Mouse (Mus musculus) Muller cell, postnatal 12 days (primary cell): ENCODE measurements at regions not wholly inside any gene's neighbourhood (a gene's known extent, or its start where the extent isn't known, plus 50 kb on each side); places are given as distances from the start of the nearest gene placed in this dataset.

Source experiments
- DNase-seq: peaks from one replicate; pipeline ENCODE4 v3.0.0-alpha.2; 2015; ENCODE audit errors: inconsistent ontology term

DNA sequence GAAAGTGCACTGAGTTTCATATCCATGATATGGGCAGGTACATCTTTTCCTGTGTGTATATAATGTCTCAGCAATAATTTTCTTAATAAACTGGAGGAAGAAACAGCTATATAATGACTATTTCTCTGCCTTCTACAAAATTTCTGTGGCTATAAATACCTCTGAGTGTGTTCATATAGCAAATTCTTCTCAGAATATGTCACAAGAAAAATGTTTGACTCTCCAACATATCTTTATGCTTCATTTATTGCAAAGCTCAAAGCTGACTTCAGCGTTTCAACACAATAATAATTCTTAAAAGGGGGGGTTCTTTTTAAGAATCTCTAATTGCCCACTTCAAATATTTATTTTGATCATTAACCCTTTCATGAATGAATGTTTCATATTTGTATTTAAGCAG lies 310.0 kb upstream of the Paip1 start:
- DNase-seq = no peak

DNA sequence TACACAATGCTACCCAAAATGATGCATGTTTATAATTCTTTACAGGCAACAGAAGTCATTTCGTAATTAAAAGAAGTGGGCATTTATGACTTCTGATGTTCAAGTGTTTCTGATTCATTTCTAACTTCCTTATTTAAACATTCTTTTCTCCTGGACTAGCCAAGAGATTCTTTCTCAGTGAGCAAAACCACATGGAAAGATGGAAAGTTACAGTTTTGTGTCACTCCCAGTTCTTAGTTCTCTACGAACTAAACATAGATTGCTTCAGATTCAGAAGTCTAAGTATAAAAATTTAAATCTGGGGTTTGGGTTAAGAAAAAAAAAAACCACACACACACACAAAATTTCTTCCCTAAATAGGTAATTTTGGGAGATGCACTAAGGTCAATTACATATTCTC lies 288.0 kb upstream of the Paip1 start:
- DNase-seq = no peak

DNA sequence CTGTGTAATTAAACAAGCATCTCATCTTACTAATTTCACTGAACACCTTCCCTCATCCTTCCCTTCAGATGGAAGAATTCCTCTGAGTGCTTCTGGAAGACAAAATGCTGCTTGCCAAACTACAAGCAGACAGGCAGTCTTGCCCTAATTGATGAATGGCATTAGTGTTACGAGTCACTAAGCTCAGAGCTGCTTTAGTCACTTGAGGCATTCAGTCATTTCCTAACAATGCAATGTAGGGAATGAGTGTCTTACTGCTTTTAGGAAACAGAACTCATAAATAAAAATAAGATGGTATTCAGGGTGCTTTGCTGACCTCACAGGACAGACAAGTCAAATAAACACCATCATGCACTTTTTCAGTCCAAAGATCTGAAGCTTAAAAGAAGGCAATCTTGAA lies 285.1 kb upstream of the Paip1 start:
- DNase-seq = peak; percentile 40

GRCm38 (mm10) chr13:119145713-119146112 lies 282.7 kb upstream of the Paip1 start:
- DNase-seq = no peak

DNA sequence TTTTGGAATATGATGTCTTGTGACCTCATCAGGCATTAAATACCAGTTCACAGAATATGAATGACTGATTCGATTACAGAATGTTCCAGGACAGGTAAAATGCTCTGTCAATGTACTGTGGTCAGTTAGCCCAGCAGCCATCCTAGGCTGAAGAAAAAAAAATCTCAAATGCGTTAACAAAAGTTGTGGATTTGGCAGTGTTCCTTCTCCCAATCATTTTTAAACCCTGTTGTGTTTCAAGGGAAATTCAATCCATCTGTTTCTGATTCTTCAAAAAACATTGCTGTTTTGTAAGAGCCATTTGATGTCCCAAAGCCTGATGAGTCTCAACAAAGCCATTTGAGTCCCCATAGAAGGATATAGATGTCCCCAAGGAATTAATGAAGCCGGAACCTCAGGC lies 280.7 kb upstream of the Paip1 start:
- no peak for DNase-seq

DNA sequence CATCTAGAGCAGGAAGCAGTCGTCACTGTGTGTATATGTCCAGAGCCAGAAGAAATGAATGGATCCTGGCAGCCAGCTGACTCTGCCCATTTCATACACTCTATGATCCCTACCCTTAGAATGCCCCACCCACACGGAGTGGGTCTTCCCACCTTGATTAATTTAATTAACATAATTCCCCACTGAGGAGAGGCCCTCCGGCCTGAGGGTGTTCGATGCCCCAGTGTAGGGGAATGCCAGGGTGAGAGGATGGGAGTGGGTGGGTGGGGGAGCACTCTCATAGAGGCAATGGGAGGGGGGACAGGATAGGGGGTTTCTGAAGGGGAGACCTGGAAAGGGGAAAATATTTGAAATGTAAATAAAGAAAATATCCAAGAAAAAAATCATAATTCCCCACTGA lies 279.3 kb upstream of the Paip1 start:
- DNase-seq = no peak

DNA sequence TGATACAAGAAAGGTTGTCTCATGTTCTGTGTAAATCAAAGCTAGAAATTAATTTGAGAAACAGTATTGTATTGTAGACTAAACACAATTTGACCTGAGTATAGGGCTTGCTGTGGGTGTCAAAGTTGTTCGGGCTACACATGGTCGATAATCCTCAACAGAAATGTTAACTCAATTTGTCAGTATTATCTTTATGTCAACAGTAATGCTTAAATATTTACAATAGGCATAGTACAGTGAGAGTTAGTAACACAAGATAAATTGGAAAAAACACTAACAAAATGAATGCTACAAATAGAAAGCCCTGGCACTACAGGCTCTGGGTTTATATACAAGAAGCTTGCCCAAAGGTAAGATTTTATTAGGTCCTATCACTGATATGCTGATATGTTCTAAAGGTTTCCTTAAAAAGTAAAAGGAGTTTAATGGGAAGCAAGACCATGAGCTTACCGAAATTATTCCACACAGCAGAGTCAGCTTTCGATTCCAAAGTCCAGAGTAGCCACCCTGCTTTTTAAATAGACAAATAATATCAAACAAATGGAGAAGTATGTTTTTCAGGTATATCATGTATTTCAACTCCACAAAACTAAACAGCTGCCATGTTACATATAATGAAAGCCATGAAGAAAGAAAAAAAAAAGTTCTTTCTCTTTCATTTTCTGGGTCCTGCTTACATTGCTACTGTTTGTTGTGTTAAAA lies 277.4 kb upstream of the Paip1 start:
- no peak for DNase-seq

- no peak for DNase-seq
Observed at GRCm38 (mm10) chr13:119177753-119178152, 250.6 kb upstream of the Paip1 start.

GRCm38 (mm10) chr13:119178212-119178611 lies 250.2 kb upstream of the Paip1 start:
- DNase-seq = no peak

DNA sequence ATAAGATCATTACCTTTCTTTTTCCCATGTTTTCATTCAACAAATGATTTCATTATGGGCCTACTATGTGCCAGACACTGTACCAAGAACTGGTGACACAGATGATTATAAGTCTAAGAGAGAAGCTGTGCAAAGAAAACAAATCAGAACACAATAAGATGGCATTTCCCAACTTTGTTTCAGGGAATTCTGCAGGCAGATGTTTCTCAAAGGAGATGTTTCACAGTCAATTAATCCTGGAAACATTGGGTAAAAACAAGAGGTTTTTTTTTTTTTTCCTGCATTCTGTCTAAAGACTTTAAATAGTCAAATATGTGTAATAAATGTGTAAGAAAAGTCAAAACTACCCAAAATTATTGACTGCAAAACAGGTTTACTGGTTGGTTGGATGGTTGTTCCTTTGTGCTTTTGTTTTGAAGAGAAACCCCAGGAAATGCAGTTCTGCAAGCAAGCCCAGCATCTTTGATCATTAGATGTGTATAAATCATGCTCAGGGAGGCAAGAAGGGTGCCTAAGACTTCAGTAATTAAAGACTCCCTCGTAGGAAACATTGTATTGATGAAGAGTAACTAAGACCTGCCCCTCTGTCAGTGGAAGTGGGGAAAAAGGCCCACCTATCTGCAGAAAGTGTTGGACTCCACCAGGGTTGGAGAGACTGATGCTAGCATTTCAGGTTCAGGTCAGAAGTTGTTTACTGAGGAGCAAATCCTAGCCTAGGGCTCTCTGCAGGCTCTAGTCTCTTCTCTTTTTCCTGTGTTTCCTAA lies 249.1 kb upstream of the Paip1 start:
- no peak for DNase-seq

DNA sequence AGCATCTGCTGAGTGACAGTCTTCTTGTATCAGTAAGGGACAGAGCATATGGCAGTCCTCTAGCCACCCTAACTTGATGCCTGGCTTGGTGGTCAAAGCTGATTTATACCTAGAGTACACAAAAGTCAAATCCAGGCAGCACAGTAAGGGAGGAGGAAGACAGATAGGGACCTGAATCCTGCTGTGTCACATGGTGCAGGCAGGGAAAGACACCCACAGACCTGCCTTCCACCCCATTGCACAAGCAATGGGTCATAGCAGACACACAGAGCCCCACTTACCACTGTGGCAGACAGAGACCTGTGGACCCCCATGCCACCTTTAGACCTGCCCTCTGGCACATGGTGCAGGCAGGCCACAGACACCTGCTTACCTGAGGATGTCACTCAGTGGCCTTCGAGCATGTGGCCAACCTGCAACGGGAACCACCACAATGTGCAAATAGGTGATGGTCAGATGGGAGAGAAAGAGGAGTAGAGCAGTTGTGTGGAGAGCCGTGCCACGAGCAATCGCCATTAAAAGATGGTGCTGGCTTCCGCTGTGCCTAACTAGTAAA lies 244.0 kb upstream of the Paip1 start:
- DNase-seq = no peak

- no peak for DNase-seq
Observed at GRCm38 (mm10) chr13:119185567-119186143, 242.7 kb upstream of the Paip1 start.

- no peak for DNase-seq
Observed at GRCm38 (mm10) chr13:119231556-119231955, 196.8 kb upstream of the Paip1 start.

DNA sequence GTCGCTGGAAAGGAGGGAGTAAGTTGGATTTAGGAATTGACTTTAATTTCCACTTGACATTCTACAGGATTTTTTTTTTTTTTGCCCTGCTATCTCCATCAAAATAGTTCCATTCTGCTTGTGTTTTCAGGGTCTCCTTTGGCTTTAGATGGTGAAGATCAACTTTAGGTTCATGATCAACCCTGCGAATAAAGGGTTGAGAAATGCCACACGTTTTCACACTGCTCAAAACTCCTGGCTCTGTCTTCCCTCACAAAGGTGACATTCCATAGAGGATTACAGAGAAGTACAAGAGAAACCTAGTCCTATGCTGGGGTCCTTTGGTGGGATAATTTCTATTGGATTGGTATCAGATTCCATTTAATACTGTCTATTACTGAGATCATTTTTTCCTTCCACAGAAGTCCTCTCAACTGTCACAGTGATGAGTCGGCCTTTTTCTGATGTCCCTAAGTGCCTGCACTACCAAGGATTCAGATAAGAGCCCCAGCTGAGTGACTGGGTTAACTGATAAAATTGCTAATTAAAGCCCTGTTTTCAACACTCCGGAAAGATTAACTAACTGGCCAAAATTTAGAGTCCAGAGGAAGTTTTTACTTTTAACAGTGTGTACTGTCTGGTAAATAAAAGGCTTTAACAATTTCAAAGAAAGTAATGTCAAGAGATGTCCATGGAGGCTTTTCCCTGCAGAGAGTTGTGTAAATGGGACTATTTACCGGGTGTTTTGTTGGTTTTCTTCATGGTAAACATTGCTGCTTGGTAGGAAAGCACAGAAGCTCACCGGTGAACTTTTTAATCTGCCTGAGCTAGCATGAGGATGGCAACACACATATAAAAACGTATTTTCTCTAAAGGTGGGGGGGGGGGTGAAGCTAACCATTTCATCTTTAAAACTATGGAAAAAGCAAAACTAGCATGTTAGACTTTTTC lies 196.0 kb upstream of the Paip1 start:
- no peak for DNase-seq

DNA sequence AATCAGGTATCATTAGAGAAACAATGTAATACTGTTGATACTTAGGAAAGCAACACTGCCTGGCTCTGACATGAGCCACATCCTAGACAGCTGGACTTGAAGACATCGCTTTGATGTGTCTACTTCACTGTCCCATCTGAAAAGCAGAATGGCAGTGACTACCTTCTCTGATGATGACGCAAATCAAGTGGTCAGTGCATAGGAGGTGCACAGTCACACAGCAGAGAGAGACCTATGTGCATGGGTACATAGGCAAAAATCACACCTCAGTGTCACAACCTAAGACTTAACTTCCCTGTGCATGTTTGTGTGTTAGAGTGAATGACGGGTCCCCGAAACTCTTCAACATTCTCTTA lies 195.4 kb upstream of the Paip1 start:
- DNase-seq = no peak

DNA sequence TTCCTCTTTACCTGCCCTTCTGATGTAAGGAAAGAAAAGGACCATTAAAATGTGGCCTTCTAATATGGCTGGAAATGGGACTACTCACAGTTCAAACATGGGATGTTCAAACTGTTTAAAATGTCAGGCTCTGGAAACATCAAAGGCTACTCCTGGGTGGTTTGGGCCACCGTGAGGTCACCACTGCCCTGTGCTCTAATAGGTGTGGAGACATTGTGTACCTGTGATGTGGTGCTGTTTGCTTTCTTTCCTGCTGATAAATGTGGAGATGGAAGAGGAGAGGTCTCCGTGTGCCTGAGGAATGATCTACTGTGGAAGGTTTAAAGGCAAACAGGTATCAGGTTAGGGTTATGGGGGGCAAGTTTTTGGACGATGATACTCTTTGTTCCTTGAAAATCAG lies 194.5 kb upstream of the Paip1 start:
- DNase-seq = no peak

DNA sequence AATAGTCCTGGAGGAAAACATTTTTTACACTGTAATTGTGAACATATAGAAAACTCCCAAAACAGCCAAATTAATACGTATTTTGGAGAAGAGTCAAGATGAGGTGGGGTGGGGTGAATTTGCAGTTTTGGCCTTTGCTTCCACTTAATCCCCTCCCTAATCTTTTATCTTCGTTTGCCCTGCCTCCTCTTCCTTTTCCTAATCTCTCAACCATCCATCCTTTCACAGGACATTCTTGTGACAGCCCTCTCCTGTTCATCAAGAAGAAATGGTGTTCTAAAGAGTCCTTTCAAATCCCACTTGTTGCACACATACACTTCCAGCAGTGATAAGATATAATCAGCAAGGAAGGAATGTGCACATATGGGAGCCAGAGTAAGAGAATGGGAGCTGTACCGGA lies 186.0 kb upstream of the Paip1 start:
- DNase-seq = no peak

GRCm38 (mm10) chr13:119247101-119247500 lies 181.3 kb upstream of the Paip1 start:
- DNase-seq = no peak

DNA sequence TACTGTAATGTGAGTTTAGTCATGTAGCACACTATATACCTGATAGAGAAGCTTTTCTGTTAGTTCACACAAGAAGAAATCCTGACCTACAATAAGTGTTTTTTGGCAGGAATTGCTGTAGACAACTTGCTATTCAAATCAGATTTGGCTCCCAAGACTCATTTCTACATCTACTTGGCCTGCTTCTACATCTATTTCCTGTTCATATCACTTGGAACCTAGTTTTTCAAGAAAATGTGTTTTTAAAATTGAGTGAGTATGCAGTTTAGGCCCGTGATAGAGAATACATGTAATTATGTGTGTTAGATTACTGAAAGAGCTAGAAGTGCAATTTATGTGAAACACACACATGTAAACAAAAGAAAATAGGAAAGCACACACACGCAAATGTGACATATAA lies 176.4 kb upstream of the Paip1 start:
- DNase-seq = no peak

GRCm38 (mm10) chr13:119256350-119256749 lies 172.1 kb upstream of the Paip1 start:
- no peak for DNase-seq

DNA sequence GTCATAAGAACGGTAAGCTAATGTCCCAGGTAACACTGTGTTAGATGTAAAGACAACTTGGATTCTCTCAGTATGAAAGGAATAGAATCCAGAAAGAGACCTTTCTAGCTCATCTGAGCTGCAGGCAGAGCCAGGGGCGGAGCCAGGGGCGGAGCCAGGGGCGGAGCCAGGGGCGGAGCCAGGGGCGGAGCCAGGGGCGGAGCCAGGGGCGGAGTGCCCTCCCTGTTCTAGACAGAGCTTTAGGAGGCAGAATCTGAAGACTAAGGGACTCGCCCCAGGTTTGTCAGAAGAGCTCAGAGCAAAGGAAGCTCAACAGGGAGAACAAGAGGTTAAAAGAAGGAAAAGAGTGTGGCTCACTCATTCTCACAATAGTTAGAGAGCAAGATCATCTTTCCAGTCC lies 169.9 kb upstream of the Paip1 start:
- DNase-seq = no peak

DNA sequence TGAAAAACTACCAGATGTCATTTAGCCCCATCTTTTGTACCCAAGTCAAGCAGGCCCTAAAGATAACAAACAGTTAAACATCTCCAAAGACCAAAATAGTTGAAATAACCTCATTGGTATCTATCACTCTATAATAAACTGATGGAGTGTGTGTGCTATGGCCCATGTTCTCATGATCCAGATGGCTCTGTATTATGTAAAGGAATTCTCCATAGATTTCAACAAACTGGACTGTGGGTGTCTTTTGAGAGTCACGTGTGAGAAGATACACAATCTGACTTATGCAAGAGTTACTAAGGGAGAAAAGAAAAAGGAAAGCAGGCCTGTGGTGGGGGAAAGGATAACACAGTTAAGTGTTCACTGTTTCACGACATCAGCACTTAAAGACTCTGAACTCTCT lies 164.8 kb upstream of the Paip1 start:
- no peak for DNase-seq
